Mouse (Mus musculus) liver, adult 2 months (tissue): ENCODE results near the gene Zdhhc1.

Experiments
- CTCF ChIP-seq: fragments of 200-500 bp; IDR thresholded peaks from 2 replicates; pipeline ENCODE4 v1.5.1; 2011; ENCODE audit warnings: low read depth, low read length, control low read depth
- POLR2A ChIP-seq: fragments of 200-500 bp; IDR thresholded peaks from 2 replicates; pipeline ENCODE4 v1.6.1; 2011; ENCODE audit warnings: low read length, control low read depth; ENCODE audit not compliant: insufficient read depth; ENCODE audit errors: extremely low read depth

DNA sequence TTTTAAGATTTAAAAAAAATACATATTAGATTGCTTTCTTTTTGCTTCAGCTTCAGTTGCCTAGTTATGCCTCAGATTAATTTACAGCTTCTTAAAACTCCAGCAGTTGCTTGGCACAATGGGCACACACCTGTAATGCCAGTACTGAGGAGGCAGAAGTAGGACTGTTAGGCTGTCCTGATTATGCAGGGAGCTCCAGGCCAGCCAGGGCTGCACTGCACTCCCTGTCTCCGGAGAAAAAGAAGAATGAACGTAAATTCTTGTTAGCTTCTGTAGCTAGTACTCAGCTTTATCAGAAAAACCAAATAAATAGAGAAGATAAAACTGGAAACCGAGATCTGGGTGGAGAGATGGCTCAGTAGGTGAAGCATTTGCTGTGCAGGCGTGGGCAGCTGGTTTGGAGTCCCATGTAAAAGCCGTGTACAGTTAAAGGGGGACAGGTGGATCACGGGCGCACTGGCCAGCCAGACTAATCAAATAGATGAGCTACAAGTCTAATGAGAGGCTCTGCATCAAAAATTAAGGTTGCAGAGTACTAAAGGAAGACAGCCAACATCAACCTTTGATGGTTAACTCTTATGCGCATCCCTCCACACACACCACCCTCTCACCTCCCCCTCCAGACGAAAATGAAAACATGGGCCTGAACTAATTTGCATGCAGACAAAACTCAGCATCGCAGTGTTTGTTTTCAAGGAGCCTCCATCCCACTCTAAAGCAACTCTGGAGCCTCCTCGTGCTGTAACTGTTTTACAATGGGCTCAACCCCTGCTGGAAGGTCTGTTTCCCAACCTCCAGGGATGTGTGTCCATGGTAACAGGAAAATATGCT lies 51.2 kb downstream of the Zdhhc1 start:
- TF ChIP-seq CTCF = no peak
- no peak for TF ChIP-seq POLR2A
